28 mouse cellular contexts compared by ENCODE assay signal in the genomic region with DNA sequence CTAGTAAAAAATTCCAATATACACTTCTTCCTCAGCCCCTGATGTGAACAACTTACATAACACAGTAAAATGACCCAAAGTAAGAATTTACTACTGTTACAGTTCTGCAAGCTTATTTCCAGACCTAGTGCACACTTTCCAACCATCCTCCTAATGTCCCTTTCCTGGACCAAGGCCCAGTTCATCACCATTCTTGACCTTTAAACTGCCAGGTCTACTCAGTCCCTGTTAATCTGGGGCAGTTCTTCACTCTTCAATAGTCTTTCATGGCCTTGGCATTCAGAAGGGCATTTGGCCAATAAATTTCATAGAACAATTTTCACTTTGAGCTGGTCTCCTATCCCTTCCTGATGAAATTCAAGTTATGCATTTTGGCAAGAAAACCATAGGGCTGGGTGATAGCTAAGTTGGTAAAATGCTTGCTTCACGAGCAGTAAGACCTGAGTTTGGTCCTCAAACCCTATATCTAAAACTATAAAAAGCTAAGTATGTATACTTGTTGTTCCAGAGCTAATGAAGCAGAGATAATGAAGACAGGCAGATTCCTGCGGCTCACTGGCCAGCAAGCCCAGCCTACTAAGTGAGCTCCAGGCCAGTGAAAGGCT.
DNase-seq lines count a peak whose midpoint lies in the region; ATAC-seq and TF ChIP-seq lines count a peak whose summit lies in the region.
"Had no signal": no experiment of that assay in that cellular context is flagged by ENCODE, and none has a peak within 500 bp of the region (broad histone marks: within the 10 kb centered on the region; RNA-seq: fewer than 3 reads in every experiment).

No protein-coding gene starts in this region.

- H3K4me1 ChIP-seq in hindbrain, postnatal 0 days (ENCODE audit: insufficient read depth, low read length) = no peaks in the 10 kb centered on the region; the same call in 1 of the 2 replicates
- H3K4me1 ChIP-seq in hindbrain, embryonic 11.5 days (replicated peaks; ENCODE audit: control insufficient read depth, insufficient read depth, low read length) = no peaks in the 10 kb centered on the region
- H3K4me1 ChIP-seq: embryonic facial prominence, embryonic 15.5 days; forebrain, embryonic 12.5 days; heart, embryonic 12.5 days; hindbrain, embryonic 15.5 days had no signal

- H3K4me3 ChIP-seq in hindbrain, postnatal 0 days (ENCODE audit: low read length) = no peak overlapping the region
- no peak overlapping the region for H3K4me3 ChIP-seq in hindbrain, embryonic 11.5 days (ENCODE audit: low read depth, low read length)
- H3K4me3 ChIP-seq: embryonic facial prominence, embryonic 10.5 days; embryonic facial prominence, embryonic 15.5 days; forebrain, embryonic 12.5 days; heart, embryonic 12.5 days; hindbrain, embryonic 15.5 days; midbrain, embryonic 10.5 days; stomach, embryonic 15.5 days had no signal

- no peak overlapping the region for H3K9ac ChIP-seq in hindbrain, postnatal 0 days (replicated peaks; ENCODE audit: low read length)
- no peak overlapping the region for H3K9ac ChIP-seq in hindbrain, embryonic 11.5 days (ENCODE audit: low read depth, low read length)
- H3K9ac ChIP-seq: embryonic facial prominence, embryonic 15.5 days; forebrain, embryonic 12.5 days; heart, embryonic 12.5 days; hindbrain, embryonic 15.5 days; liver, embryonic 14.5 days; stomach, embryonic 15.5 days had no signal

- no peaks in the 10 kb centered on the region for H3K27me3 ChIP-seq in hindbrain, postnatal 0 days (ENCODE audit: insufficient read depth, low read length)
- no peaks in the 10 kb centered on the region for H3K27me3 ChIP-seq in hindbrain, embryonic 11.5 days (ENCODE audit: control insufficient read depth, insufficient read depth, low read length)
- H3K27me3 ChIP-seq: embryonic facial prominence, embryonic 15.5 days; forebrain, embryonic 12.5 days; heart, embryonic 12.5 days; hindbrain, embryonic 15.5 days; stomach, embryonic 15.5 days had no signal

- TF ChIP-seq CTCF in hindbrain, postnatal 0 days (IDR thresholded peaks at IDR 0.05; ENCODE audit: low read depth) = no peak

- ATAC-seq in hindbrain, postnatal 0 days = no peak
- no peak for ATAC-seq in hindbrain, embryonic 11.5 days (ENCODE audit: low FRiP score)
- no peak for ATAC-seq in cerebellum, adult (ENCODE audit: insufficient number of reproducible peaks, low FRiP score, low TSS enrichment)
- ATAC-seq: activated CD4-positive, CD25-positive, alpha-beta regulatory T cell, adult 4 months; CD4-positive, CD25-positive, alpha-beta regulatory T cell, adult 4 months; midbrain, embryonic 16.5 days had no signal

- H3K9me3 ChIP-seq in hindbrain, postnatal 0 days (ENCODE audit: low read length) = no peaks in the 10 kb centered on the region
- H3K9me3 ChIP-seq in hindbrain, embryonic 11.5 days (ENCODE audit: control insufficient read depth, low read length) = no peaks in the 10 kb centered on the region
- H3K9me3 ChIP-seq: embryonic facial prominence, embryonic 10.5 days; embryonic facial prominence, embryonic 15.5 days; forebrain, embryonic 12.5 days; heart, embryonic 12.5 days; hindbrain, embryonic 15.5 days; midbrain, embryonic 10.5 days; stomach, embryonic 15.5 days had no signal

- peak; percentile 33 for DNase-seq in hindbrain, postnatal 0 days (ENCODE audit: low spot score)
- no peak for DNase-seq in hindbrain, embryonic 11.5 days (ENCODE audit: low spot score)
- peak; percentile 15 to 42 for DNase-seq in kidney, postnatal 36 days
- no peak for DNase-seq in kidney, postnatal 10 days
- peak; percentile 8 for DNase-seq in adrenal gland, postnatal 25 days
- DNase-seq in retina, postnatal 7 days (ENCODE audit: low read depth, low spot score) = peak; percentile 3
- DNase-seq in lung, postnatal 14 days = no peak
- DNase-seq: cerebellum, adult 2 months; gastrocnemius, postnatal 14 days; heart, adult 18-20 months; heart, postnatal 4 days; liver; lung, adult 2 months; lung, postnatal 10 days; right cerebral cortex, postnatal 14 days had no signal

- H3K27ac ChIP-seq in hindbrain, postnatal 0 days = no peak overlapping the region
- no peak overlapping the region for H3K27ac ChIP-seq in hindbrain, embryonic 11.5 days (ENCODE audit: low read depth, low read length)
- H3K27ac ChIP-seq: embryonic facial prominence, embryonic 10.5 days; embryonic facial prominence, embryonic 15.5 days; forebrain, embryonic 12.5 days; hindbrain, embryonic 15.5 days; kidney, postnatal 0 days; liver, embryonic 14.5 days; midbrain, embryonic 10.5 days; stomach, embryonic 15.5 days had no signal

- no peak overlapping the region for H3K4me2 ChIP-seq in hindbrain, postnatal 0 days (ENCODE audit: low read depth, low read length)
- no peak overlapping the region for H3K4me2 ChIP-seq in hindbrain, embryonic 11.5 days (replicated peaks; ENCODE audit: low read depth, low read length)
- H3K4me2 ChIP-seq: embryonic facial prominence, embryonic 15.5 days; forebrain, embryonic 12.5 days; heart, embryonic 12.5 days; hindbrain, embryonic 15.5 days; stomach, embryonic 15.5 days had no signal

- no peaks in the 10 kb centered on the region for H3K36me3 ChIP-seq in hindbrain, postnatal 0 days (ENCODE audit: insufficient read depth, low read length)
- no peaks in the 10 kb centered on the region for H3K36me3 ChIP-seq in hindbrain, embryonic 11.5 days (ENCODE audit: control insufficient read depth, insufficient read depth, low read length)
- H3K36me3 ChIP-seq: embryonic facial prominence, embryonic 10.5 days; embryonic facial prominence, embryonic 15.5 days; forebrain, embryonic 12.5 days; heart, embryonic 12.5 days; hindbrain, embryonic 15.5 days; midbrain, embryonic 10.5 days; stomach, embryonic 15.5 days had no signal

- WGBS in hindbrain, postnatal 0 days = 35% methylated on average over 2 of the region's 2 CpGs
- WGBS in hindbrain, embryonic 11.5 days = 38% methylated on average over 2 of the region's 2 CpGs

Comparison
In these comparisons a context has a peak if more than half of its experiments do, and no peak if none do; other contexts are left out.
1. DNase-seq: peak in hindbrain, postnatal 0 days (single experiment), kidney, postnatal 36 days (2 of 2), adrenal gland, postnatal 25 days (single experiment) and retina, postnatal 7 days (single experiment); none in hindbrain, embryonic 11.5 days (single experiment), kidney, postnatal 10 days (single experiment) and lung, postnatal 14 days (single experiment).